ENCODE assay signal across 7 mouse cellular contexts in the genomic region with DNA sequence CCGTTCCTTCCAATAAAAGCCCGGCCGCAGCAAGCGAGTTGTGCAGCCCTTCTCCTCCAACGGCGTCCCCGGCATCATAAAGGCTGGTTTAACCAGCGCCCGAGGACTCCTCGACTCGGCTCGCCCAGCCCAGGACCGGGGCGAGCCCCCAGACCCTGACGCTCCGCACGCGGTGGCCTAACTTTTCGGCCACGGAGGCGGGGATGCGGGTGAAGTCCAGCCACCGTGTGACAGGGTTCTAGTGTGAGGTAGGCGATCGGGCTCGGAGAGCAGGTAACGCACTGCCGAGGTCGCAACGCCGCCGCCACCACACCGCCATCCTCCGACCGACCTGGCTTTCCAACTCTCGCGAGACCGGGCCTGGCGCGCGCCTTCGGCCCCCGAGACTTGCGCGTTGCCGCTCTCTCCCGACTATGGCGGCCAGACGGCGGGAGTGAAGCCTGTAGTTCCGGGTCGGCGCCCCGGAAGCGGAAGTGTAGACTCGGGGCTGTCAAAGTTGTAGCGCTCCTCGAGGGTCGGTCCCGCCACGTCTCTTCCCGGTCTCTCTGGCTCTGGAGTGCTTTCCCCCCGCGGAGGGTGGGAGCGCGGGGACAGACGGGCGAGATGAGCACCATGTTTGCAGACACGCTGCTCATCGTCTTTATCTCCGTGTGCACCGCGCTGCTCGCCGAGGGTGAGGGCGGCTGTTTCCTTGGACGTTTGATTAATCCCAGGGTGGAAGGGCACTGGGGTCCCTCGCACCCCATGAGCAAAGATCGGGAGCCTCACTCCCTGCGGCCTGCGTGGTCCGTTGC. TPM values are rescaled to one million over a fixed set of nuclear protein-coding genes. Genes with fewer than 3 reads are reported as not detected.
DNase-seq lines count a peak whose midpoint lies in the region; ATAC-seq and TF ChIP-seq lines count a peak whose summit lies in the region.

Gene Tmco1 (plus strand): TSS at position 118 of the 794 bp plus-strand sequence.

- no peaks in the 10 kb centered on the region for H3K27me3 ChIP-seq in intestine, postnatal 0 days (replicated peaks; ENCODE audit: control insufficient read depth, insufficient read depth, low read length)
- H3K27me3 ChIP-seq in midbrain, embryonic 12.5 days = no peaks in the 10 kb centered on the region
- no peaks in the 10 kb centered on the region for H3K27me3 ChIP-seq in small intestine, adult 2 months (ENCODE audit: control insufficient read depth, insufficient read depth, low read length)

- peak within 1 kb of the TSS; percentile 87 for H3K4me3 ChIP-seq in intestine, postnatal 0 days (ENCODE audit: low read depth, low read length)
- H3K4me3 ChIP-seq in midbrain, embryonic 12.5 days = peak within 1 kb of the TSS; percentile 75
- H3K4me3 ChIP-seq in small intestine, adult 2 months (ENCODE audit: low read depth, low read length) = peak within 1 kb of the TSS; percentile 94

- H3K9me3 ChIP-seq in intestine, postnatal 0 days (ENCODE audit: control insufficient read depth) = no peaks in the 10 kb centered on the region
- no peaks in the 10 kb centered on the region for H3K9me3 ChIP-seq in midbrain, embryonic 12.5 days

- intact Hi-C loops in left cerebral cortex, postnatal 4 days (cut with DNase I) = no loop called here

- DNase-seq in adrenal gland, adult 8-10 months = peak; percentile 96
- peak; percentile 97 for DNase-seq in embryo, embryonic 9.5 days (ENCODE audit: extremely low spot score)
- no peak for DNase-seq in gonadal fat pad, adult 2 months (ENCODE audit: low read depth)
- peak; percentile 99 for DNase-seq in left cerebral cortex, postnatal 4 days

- H3K4me2 ChIP-seq in intestine, postnatal 0 days (replicated peaks; ENCODE audit: low read depth) = peak within 1 kb of the TSS; percentile 89
- peak within 1 kb of the TSS; percentile 82 for H3K4me2 ChIP-seq in midbrain, embryonic 12.5 days (replicated peaks)

- H3K4me1 ChIP-seq in intestine, postnatal 0 days (replicated peaks; ENCODE audit: control insufficient read depth, insufficient read depth, low read length) = peaks cover 2% of the 10 kb centered on the region; the same call in 1 of the 2 replicates
- peaks cover 11% of the 10 kb centered on the region for H3K4me1 ChIP-seq in midbrain, embryonic 12.5 days
- H3K4me1 ChIP-seq in small intestine, adult 2 months (ENCODE audit: control insufficient read depth, insufficient read depth, insufficient read length, low read length) = peaks cover 4% of the 10 kb centered on the region; the same call in 1 of the 2 replicates

- H3K27ac ChIP-seq in intestine, postnatal 0 days (ENCODE audit: low read depth, low read length) = peak within 1 kb of the TSS; percentile 82
- peak within 1 kb of the TSS; percentile 94 for H3K27ac ChIP-seq in midbrain, embryonic 12.5 days (replicated peaks)
- H3K27ac ChIP-seq in small intestine, adult 2 months (ENCODE audit: insufficient read depth, low read depth, low read length) = peak within 1 kb of the TSS; percentile 78

- WGBS in intestine, postnatal 0 days = under 1% methylated on average over 82 of the region's 82 CpGs
- WGBS in midbrain, embryonic 12.5 days = under 1% methylated on average over 81 of the region's 82 CpGs
- under 1% methylated on average over 82 of the region's 82 CpGs for WGBS in small intestine, adult 2 months

- peak within 1 kb of the TSS; percentile 91 for H3K9ac ChIP-seq in intestine, postnatal 0 days (ENCODE audit: low read depth, low read length)
- peak within 1 kb of the TSS; percentile 90 for H3K9ac ChIP-seq in midbrain, embryonic 12.5 days (replicated peaks)

- peaks cover 4% of the 10 kb centered on the region for H3K36me3 ChIP-seq in intestine, postnatal 0 days (ENCODE audit: control insufficient read depth, insufficient read depth)
- H3K36me3 ChIP-seq in midbrain, embryonic 12.5 days = peaks cover 7% of the 10 kb centered on the region; the same call in 1 of the 2 replicates
- H3K36me3 ChIP-seq in small intestine, adult 2 months (ENCODE audit: control insufficient read depth, insufficient read depth, low read length) = peaks cover 11% of the 10 kb centered on the region

- TF ChIP-seq POLR2A in small intestine, adult 2 months (IDR thresholded peaks at IDR 0.05; ENCODE audit: low read depth, low read length) = peak; percentile 83

- peak; percentile 98 for ATAC-seq in intestine, postnatal 0 days
- ATAC-seq in midbrain, embryonic 12.5 days (ENCODE audit: low FRiP score, low read depth) = peak; percentile 98

- TF ChIP-seq CTCF in intestine, postnatal 0 days (IDR thresholded peaks at IDR 0.05; ENCODE audit: low read depth) = peak; percentile 28; the same call in 1 of the 2 replicates
- no peak for TF ChIP-seq CTCF in small intestine, adult 2 months (IDR thresholded peaks at IDR 0.05; ENCODE audit: extremely low read depth, insufficient read length, insufficient replicate concordance, low read depth, low read length)

RNA-seq across cellular contexts. Expression of gene Tmco1, which starts in this region (rescaled TPM):
- 100 to 1,000 TPM; 145 to 176 (median 155) TPM for total RNA-seq in adrenal gland, adult 8-10 months (2022)
- polyA plus RNA-seq in gonadal fat pad, adult 2 months (2012; rRNA removed) = 84.1 and 106 TPM in 2 replicates
- polyA plus RNA-seq in intestine, postnatal 0 days (2015; fragmentation: Nextera tagmentation; extraction: Ambion mirVana) = 82.6 and 95.3 TPM in 2 replicates
- 10 to 100 TPM; 36.1 to 43.9 TPM for total RNA-seq in left cerebral cortex, postnatal 4 days (2021)
- polyA plus RNA-seq in midbrain, embryonic 12.5 days (2016; fragmentation: Nextera tagmentation; extraction: Ambion mirVana) = 72.7 and 80.1 TPM in 2 replicates
- 9.6 and 20.5 TPM in 2 replicates for polyA plus RNA-seq in small intestine, adult 2 months (2012; rRNA removed)
